Mouse (Mus musculus): Measurements from ENCODE around the gene Vmn2r39.
"Not testable (repeated sequence)": the region's sequence is repeated elsewhere in the genome, so short reads cannot be mapped to it uniquely, and the experiment has no call there.

The Vmn2r39 gene

GRCm38 (mm10) chr7:9030698-9031097 is at the start of gene Vmn2r39:
Gene Vmn2r39, minus strand, starts transcription at chr7:9030798.
- DNase-seq (ENCODE audit: low read depth, low spot score), result not testable (repeated sequence)

GRCm38 (mm10) chr7:9065353-9065752 is 34.8 kb upstream of the Vmn2r39 start:
- not testable (repeated sequence) for DNase-seq (ENCODE audit: low read depth, low spot score)

Measured in A20 (cell line).